Mouse (Mus musculus) left cerebral cortex, adult 6 months (tissue): ENCODE results near the gene Rtn1. TPM values are rescaled to one million over a fixed set of nuclear protein-coding genes. Genes with fewer than 3 reads are reported as not detected.

ENCODE experiments used
- long read RNA-seq, 2 experiments: library from polyadenylated mRNA; unstranded; transcript quantifications; one replicate each; pipeline ENCODE4 v2.0.0; 2019 to 2020
- polyA plus RNA-seq: library from polyadenylated mRNA; unstranded; fragments of <200 nt; fragmentation: Nextera tagmentation; gene quantifications from 2 replicates; pipeline ENCODE4 v1.2.3, GENCODE M21; 2021

The Rtn1 gene
- 1,651 and 1,694 TPM in 2 replicates for polyA plus RNA-seq
- long read RNA-seq, experiment 1, transcript Rtn1-202 (9 exons, 3,629 nt), result minor isoform, 521 of 1,560 reads
- long read RNA-seq, experiment 1, transcript Rtn1-201 (7 exons, 1,544 nt), result major isoform, 832 of 1,560 reads
- long read RNA-seq, experiment 1, partial matches to known transcripts, result 101 of 1,560 reads
- long read RNA-seq, experiment 1, other reads (novel, unspliced or antisense), result 102 of 1,560 reads
- long read RNA-seq, experiment 2, transcript Rtn1-201 (7 exons, 1,544 nt), result major isoform, 1,431 of 2,032 reads
- long read RNA-seq, experiment 2, transcript Rtn1-202 (9 exons, 3,629 nt), result minor isoform, 23 of 2,032 reads
- long read RNA-seq, experiment 2, partial matches to known transcripts, result 183 of 2,032 reads
- long read RNA-seq, experiment 2, other reads (novel, unspliced or antisense), result 393 of 2,032 reads

GRCm38 (mm10) chr12:72408954-72409353 is at the start of gene Rtn1:
Rtn1 (minus strand) TSS chr12:72409054.

DNA sequence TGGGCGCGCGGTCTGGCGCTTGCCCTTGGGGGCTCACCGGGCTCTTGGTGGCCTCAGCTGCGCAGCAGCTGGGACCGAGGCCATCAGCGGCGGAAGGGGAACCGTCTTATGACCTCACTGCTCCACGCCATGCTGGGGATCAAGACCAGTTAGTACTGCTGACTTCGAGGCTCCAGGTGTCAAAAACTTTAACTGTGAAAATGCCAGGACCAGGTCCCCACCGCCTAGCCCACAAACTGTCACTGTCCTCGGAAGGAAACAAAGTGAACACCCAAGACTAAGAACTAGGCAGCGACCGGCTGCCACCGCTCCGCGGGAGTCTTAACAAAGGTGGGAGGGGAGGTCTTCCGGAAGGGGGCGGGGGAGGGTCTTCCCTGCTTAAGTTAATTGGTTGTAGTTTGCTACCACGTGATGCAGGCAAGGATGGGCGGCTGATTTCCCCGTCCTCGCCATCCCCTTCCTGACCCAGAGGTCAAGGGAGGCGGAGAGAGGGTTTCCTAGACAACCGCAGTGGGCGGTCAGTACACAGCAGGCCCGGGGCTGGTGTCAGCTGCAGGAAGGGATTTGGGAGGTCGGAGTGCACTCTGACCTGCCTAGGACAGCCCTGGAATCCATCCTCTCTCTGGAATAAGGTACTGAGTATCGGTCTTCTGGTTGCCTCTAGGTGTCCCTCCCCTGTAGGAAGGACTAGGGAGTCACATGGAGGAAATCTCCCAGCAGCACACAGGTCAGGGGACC is 33.2 kb upstream of the Rtn1 start, which contains the start of gene Lrrc9:
Lrrc9 (plus strand) TSS at position 28 of the 738 bp plus-strand sequence.

GRCm38 (mm10) chr12:72184929-72185328 is 223.9 kb downstream of the Rtn1 start, which contains the start of gene Ccdc175:
Ccdc175 (minus strand) TSS chr12:72185029.

Other genes starting within 250 kb of the Rtn1 start
- not detected in 2 replicates for gene Ccdc175, start 224.0 kb downstream of the Rtn1 start, polyA plus RNA-seq
- 0.96 and 1.4 TPM in 2 replicates for gene Lrrc9, start 32.8 kb upstream of the Rtn1 start, polyA plus RNA-seq
- 10.7 and 13.9 TPM in 2 replicates for gene Pcnx4, start 127.3 kb upstream of the Rtn1 start, polyA plus RNA-seq
- gene Gm4756, start 240.6 kb upstream of the Rtn1 start, polyA plus RNA-seq, result not detected in 2 replicates